Mouse (Mus musculus) lung, postnatal 0 days (tissue): ENCODE data around the gene Trmt5.

ENCODE experiments used
- CTCF ChIP-seq: IDR thresholded peaks from 2 replicates; pipeline ENCODE4 v1.5.1; 2016; ENCODE audit warnings: antibody characterized with exemption, mild to moderate bottlenecking
- EP300 ChIP-seq: IDR thresholded peaks from 2 replicates; pipeline ENCODE4 v1.6.1; 2016; ENCODE audit warnings: antibody characterized with exemption, mild to moderate bottlenecking, control low read depth

DNA sequence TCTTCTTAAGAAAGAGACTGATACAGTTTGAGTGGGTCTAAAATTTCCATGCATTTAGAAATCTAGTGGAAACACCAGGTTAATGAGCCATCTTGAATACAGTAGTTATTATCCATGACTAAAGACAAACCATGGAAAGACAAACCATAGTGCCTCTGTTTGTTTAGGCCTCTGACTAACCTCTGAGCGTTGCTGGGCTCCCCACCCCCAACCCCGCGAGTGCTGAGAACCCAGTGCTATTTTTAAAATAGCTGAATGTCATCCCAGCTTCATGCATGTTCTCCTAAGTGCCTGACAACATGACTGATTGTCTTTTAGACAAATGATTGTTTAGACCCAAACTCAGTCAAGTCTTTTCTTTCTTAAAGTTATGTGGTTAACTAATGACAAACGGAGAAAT, 39.1 kb upstream of the Trmt5 start:
- no peak for TF ChIP-seq CTCF
- no peak for TF ChIP-seq EP300
